Mouse (Mus musculus): Measurements from ENCODE around the gene Kif22. TPM values are rescaled to one million over a fixed set of nuclear protein-coding genes. Genes with fewer than 3 reads are reported as not detected.

Gene Kif22
- polyA plus RNA-seq, 1 experiment from 2014 or later, result 52.9 TPM

DNA sequence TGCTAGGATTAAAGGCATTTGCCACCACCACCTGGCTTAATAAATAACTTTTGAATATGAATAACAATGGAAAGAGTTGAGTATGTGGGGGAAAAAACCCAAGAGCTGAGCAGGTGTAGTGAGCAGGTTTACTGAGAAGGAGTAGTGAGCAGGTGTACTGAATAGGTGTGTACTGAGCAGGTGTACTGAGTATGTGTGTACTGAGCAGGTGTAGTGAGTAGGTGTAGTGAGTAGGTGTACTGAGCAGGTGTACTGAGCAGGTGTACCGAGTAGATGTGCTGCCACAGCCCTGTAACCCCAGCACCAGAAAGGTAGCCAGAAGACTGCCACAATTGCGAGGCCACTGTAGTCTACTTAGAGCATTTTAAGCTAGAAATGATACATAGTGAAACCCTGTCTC is 42.5 kb upstream of the Kif22 start:
- Histone ChIP-seq H3K4me2 (ENCODE audit: low read length) (no peak overlapping the region), H3K9ac (replicated peaks; ENCODE audit: low read depth, low read length) (no peak overlapping the region), H3K4me3 (replicated peaks; ENCODE audit: low read length) (no peak overlapping the region), H3K27ac (ENCODE audit: low read length) (no peak overlapping the region), H3K9me3 (ENCODE audit: control insufficient read depth, low read length) (no peaks in the 10 kb centered on the region), H3K4me1 (replicated peaks; ENCODE audit: control insufficient read depth, insufficient read depth, low read length) (0 out of 2 replicates have a peak, but pooled peaks cover 4% of the 10 kb centered on the region), H3K27me3 (replicated peaks; ENCODE audit: control insufficient read depth, insufficient read depth, low read length) (no peaks in the 10 kb centered on the region), H3K36me3 (ENCODE audit: control insufficient read depth, insufficient read depth) (no peaks in the 10 kb centered on the region)
- WGBS, result 86% methylated on average over 2 of the region's 2 CpGs
- no peak for ATAC-seq

DNA sequence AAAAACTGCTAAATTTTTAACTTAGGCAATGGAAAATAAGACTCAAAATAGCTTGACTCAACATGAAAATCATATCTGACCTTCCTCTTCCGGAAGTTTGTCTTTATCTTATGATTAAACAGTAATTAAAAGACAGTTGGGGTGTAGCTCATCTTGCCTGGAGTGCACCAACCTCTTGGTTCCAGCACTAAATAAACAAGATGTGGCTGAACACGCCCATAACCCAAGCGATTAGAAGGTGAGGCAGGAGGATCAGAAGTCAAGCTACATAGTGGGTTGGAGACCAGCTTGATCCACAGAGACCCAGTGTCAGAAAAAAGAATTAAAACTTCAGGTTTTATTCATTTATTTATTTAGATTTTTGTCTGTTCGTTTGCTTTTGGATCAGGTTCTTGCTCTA is 41.4 kb upstream of the Kif22 start:
- Histone ChIP-seq H3K9ac (replicated peaks; ENCODE audit: low read depth, low read length) (no peak overlapping the region), H3K36me3 (ENCODE audit: control insufficient read depth, insufficient read depth) (no peaks in the 10 kb centered on the region), H3K4me1 (replicated peaks; ENCODE audit: control insufficient read depth, insufficient read depth, low read length) (no peaks in the 10 kb centered on the region), H3K4me2 (ENCODE audit: low read length) (no peak overlapping the region), H3K27ac (ENCODE audit: low read length) (no peak overlapping the region), H3K27me3 (replicated peaks; ENCODE audit: control insufficient read depth, insufficient read depth, low read length) (no peaks in the 10 kb centered on the region), H3K9me3 (ENCODE audit: control insufficient read depth, low read length) (no peaks in the 10 kb centered on the region), H3K4me3 (replicated peaks; ENCODE audit: low read length) (no peak overlapping the region)
- ATAC-seq, result no peak
- 92% methylated on average over 4 of the region's 4 CpGs for WGBS

DNA sequence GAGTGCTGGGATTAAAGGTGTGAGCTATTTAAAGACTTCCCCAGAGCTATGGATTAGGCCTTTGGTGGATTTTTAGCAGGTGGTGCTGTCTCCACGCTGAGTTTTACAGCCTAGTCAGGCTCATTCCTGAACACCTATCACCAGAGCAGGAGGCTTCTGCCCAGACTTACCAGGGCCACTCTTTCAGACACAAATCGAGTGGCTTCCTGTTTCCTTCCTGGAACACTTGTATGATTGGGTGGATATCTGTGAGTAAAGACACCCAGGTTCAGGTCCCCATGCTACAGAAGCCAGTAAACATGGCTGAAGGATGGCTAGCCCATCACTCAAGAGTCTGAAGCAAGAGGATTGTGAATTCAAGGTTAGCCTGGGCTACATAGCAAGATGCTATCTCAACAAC is 40.7 kb upstream of the Kif22 start:
- Histone ChIP-seq H3K9me3 (ENCODE audit: control insufficient read depth, low read length) (no peaks in the 10 kb centered on the region), H3K27me3 (replicated peaks; ENCODE audit: control insufficient read depth, insufficient read depth, low read length) (no peaks in the 10 kb centered on the region), H3K36me3 (ENCODE audit: control insufficient read depth, insufficient read depth) (no peaks in the 10 kb centered on the region), H3K27ac (ENCODE audit: low read length) (no peak overlapping the region), H3K9ac (replicated peaks; ENCODE audit: low read depth, low read length) (no peak overlapping the region), H3K4me2 (ENCODE audit: low read length) (no peak overlapping the region), H3K4me3 (replicated peaks; ENCODE audit: low read length) (no peak overlapping the region), H3K4me1 (replicated peaks; ENCODE audit: control insufficient read depth, insufficient read depth, low read length) (no peaks in the 10 kb centered on the region)
- WGBS, result 72% methylated on average over 2 of the region's 2 CpGs
- no peak for ATAC-seq

DNA sequence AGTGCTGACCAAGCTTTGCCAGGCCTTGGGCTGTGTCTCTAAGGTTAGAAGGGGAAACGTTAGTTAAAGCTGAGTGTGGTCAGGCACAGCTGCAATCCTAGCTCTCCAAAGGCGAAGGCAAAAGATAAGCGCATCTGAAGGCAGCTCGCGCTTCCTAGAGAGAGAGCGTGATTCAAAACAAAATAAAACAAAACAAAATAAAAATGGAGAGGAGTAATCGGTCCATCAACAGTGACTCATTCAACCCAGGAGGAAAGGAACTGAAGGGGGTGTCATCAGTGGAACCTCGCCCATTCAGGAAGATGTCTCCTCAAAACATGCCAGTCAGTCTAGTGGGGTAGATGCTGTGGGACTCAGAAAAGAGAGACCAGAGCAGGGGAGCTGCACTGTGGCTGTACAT is 40.0 kb upstream of the Kif22 start:
- H3K27ac ChIP-seq (ENCODE audit: low read length), result no peak overlapping the region
- 83% methylated on average over 8 of the region's 8 CpGs for WGBS
- no peak overlapping the region for H3K4me3 ChIP-seq (replicated peaks; ENCODE audit: low read length)
- H3K9me3 ChIP-seq (ENCODE audit: control insufficient read depth, low read length), result no peaks in the 10 kb centered on the region
- H3K4me1 ChIP-seq (replicated peaks; ENCODE audit: control insufficient read depth, insufficient read depth, low read length), result no peaks in the 10 kb centered on the region
- ATAC-seq, result no peak
- H3K27me3 ChIP-seq (replicated peaks; ENCODE audit: control insufficient read depth, insufficient read depth, low read length), result no peaks in the 10 kb centered on the region
- H3K9ac ChIP-seq (replicated peaks; ENCODE audit: low read depth, low read length), result no peak overlapping the region
- H3K36me3 ChIP-seq (ENCODE audit: control insufficient read depth, insufficient read depth), result no peaks in the 10 kb centered on the region
- no peak overlapping the region for H3K4me2 ChIP-seq (ENCODE audit: low read length)

DNA sequence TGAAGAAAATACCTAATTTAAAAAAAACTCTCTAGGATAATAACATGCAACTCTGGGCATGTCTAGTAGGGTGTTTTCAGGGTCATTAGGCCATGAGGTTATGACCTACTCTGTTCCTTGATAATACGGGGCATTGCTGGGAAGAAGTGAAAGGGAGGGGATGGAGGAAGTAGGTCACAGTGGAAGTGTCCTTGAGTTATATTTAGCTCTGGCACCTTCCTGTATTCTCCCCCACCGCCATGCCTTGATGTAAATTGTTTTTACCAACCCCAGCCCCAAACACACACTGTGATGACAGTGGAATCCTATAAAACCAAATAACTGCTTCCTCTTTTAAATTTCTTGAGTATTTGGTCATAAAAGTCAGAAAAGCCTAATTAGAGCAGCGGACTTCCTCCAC is 37.8 kb upstream of the Kif22 start:
- H3K4me2 ChIP-seq (ENCODE audit: low read length), result no peak overlapping the region
- H3K4me1 ChIP-seq (replicated peaks; ENCODE audit: control insufficient read depth, insufficient read depth, low read length), result no peaks in the 10 kb centered on the region
- H3K9ac ChIP-seq (replicated peaks; ENCODE audit: low read depth, low read length), result no peak overlapping the region
- no peak for ATAC-seq
- no peaks in the 10 kb centered on the region for H3K27me3 ChIP-seq (replicated peaks; ENCODE audit: control insufficient read depth, insufficient read depth, low read length)
- no peak overlapping the region for H3K27ac ChIP-seq (ENCODE audit: low read length)
- H3K9me3 ChIP-seq (ENCODE audit: control insufficient read depth, low read length), result no peaks in the 10 kb centered on the region
- 84% methylated on average over 3 of the region's 3 CpGs for WGBS
- no peak overlapping the region for H3K4me3 ChIP-seq (replicated peaks; ENCODE audit: low read length)
- no peaks in the 10 kb centered on the region for H3K36me3 ChIP-seq (ENCODE audit: control insufficient read depth, insufficient read depth)

DNA sequence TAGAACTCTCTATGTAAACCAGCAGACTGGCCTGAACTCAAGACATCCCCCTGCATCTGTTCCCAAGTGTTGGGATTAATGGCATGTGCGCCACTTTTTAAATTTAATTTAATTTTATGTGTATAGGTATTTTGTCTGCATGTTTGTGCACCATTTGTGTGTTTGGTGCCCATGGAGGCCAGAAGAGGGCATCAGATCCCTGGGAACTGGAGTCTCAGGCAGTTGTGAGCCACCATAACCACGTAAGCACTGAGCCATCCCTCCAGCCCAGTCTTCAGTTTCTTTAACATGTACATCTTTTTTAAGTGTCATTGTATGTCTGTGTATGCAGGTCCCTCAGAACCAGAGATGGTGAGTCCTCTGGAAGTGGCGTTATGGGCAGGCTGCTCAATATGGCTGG is 35.4 kb upstream of the Kif22 start:
- WGBS, result 85% methylated on average over 3 of the region's 3 CpGs
- H3K27ac ChIP-seq (ENCODE audit: low read length), result no peak overlapping the region
- H3K9me3 ChIP-seq (ENCODE audit: control insufficient read depth, low read length), result no peaks in the 10 kb centered on the region
- H3K9ac ChIP-seq (replicated peaks; ENCODE audit: low read depth, low read length), result no peak overlapping the region
- no peak for ATAC-seq
- no peak overlapping the region for H3K4me2 ChIP-seq (ENCODE audit: low read length)
- H3K4me3 ChIP-seq (replicated peaks; ENCODE audit: low read length), result no peak overlapping the region
- H3K36me3 ChIP-seq (ENCODE audit: control insufficient read depth, insufficient read depth), result no peaks in the 10 kb centered on the region
- no peaks in the 10 kb centered on the region for H3K4me1 ChIP-seq (replicated peaks; ENCODE audit: control insufficient read depth, insufficient read depth, low read length)
- no peaks in the 10 kb centered on the region for H3K27me3 ChIP-seq (replicated peaks; ENCODE audit: control insufficient read depth, insufficient read depth, low read length)

DNA sequence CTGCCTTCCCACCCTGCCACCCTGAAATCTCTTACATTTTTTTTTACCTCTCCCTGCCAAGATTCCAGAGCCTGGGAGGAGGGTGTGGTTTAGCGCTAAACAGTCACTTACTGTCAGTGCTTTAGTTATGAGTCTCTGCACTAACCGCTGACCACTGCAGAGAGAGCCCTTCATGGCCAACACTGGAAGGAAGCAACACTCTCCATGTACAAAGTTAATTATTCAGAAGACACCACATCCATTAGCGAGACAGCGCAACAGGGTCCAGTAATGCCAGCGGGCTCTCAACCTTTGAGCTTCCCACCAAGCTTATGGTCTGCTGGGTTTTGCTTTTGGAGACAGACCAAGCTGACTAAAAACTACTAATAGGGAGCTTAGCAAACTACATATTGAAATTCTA is 33.9 kb upstream of the Kif22 start:
- Histone ChIP-seq H3K27me3 (replicated peaks; ENCODE audit: control insufficient read depth, insufficient read depth, low read length) (no peaks in the 10 kb centered on the region), H3K4me1 (replicated peaks; ENCODE audit: control insufficient read depth, insufficient read depth, low read length) (no peaks in the 10 kb centered on the region), H3K36me3 (ENCODE audit: control insufficient read depth, insufficient read depth) (no peaks in the 10 kb centered on the region), H3K4me2 (ENCODE audit: low read length) (no peak overlapping the region), H3K9ac (replicated peaks; ENCODE audit: low read depth, low read length) (no peak overlapping the region), H3K9me3 (ENCODE audit: control insufficient read depth, low read length) (no peaks in the 10 kb centered on the region), H3K4me3 (replicated peaks; ENCODE audit: low read length) (no peak overlapping the region), H3K27ac (ENCODE audit: low read length) (no peak overlapping the region)
- WGBS, result 89% methylated on average over 5 of the region's 5 CpGs
- ATAC-seq, result no peak

DNA sequence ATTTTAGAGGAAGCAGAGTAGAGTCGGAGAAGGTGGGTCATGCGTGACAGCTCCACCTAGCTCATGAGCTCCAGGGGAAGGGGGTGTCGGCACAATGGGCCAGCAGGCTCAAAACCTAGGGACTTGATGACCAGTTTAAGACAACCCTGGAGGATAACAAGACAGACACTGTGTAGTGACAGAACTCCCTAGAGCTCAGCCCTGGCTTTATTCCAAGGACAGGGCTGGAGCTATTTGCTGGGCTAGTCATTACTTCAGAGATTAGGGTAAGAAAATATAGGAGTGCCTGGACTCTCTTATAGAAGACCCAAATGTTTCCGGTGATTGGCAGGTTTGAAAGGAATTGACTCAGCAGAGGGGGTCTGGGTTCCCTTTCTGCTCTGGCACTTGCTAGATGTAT is 30.9 kb upstream of the Kif22 start:
- no peak for ATAC-seq
- H3K4me2 ChIP-seq (ENCODE audit: low read length), result no peak overlapping the region
- H3K27ac ChIP-seq (ENCODE audit: low read length), result no peak overlapping the region
- H3K4me3 ChIP-seq (replicated peaks; ENCODE audit: low read length), result no peak overlapping the region
- no peaks in the 10 kb centered on the region for H3K27me3 ChIP-seq (replicated peaks; ENCODE audit: control insufficient read depth, insufficient read depth, low read length)
- H3K9ac ChIP-seq (replicated peaks; ENCODE audit: low read depth, low read length), result no peak overlapping the region
- H3K36me3 ChIP-seq (ENCODE audit: control insufficient read depth, insufficient read depth), result no peaks in the 10 kb centered on the region
- no peaks in the 10 kb centered on the region for H3K9me3 ChIP-seq (ENCODE audit: control insufficient read depth, low read length)
- 84% methylated on average over 4 of the region's 4 CpGs for WGBS
- H3K4me1 ChIP-seq (replicated peaks; ENCODE audit: control insufficient read depth, insufficient read depth, low read length), result no peaks in the 10 kb centered on the region

DNA sequence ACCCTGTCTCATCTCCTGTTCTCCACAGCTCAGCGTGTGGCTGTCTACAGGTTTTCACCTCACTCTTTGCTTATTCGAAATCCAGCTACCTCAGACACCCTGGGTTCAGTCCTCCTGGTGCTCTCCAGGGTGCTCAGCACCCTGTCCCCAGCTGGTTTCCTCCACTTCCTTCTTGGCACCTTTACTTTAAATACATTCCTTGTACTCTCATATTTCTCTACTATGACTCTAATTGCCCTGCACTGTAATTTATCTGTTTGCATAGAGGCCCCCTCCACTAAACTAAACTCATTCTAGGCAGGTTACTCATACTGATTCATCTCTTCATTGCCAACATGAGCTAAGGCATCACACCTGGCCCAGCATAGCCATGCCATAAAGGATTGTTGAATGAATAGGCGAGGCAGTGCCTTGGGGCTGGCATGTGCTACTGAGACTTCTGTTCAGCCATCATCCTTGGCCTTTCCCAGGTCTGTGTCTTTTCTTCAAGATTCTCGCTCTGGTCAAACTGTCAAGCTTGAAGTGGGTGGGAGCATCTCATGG is 28.7 kb upstream of the Kif22 start:
- no peak for ATAC-seq
- no peaks in the 10 kb centered on the region for H3K36me3 ChIP-seq (ENCODE audit: control insufficient read depth, insufficient read depth)
- H3K27me3 ChIP-seq (replicated peaks; ENCODE audit: control insufficient read depth, insufficient read depth, low read length), result no peaks in the 10 kb centered on the region
- no peak overlapping the region for H3K4me2 ChIP-seq (ENCODE audit: low read length)
- H3K4me3 ChIP-seq (replicated peaks; ENCODE audit: low read length), result no peak overlapping the region
- H3K27ac ChIP-seq (ENCODE audit: low read length), result no peak overlapping the region
- H3K4me1 ChIP-seq (replicated peaks; ENCODE audit: control insufficient read depth, insufficient read depth, low read length), result no peaks in the 10 kb centered on the region
- no peaks in the 10 kb centered on the region for H3K9me3 ChIP-seq (ENCODE audit: control insufficient read depth, low read length)
- H3K9ac ChIP-seq (replicated peaks; ENCODE audit: low read depth, low read length), result no peak overlapping the region
- 77% methylated on average over 4 of the region's 4 CpGs for WGBS

DNA sequence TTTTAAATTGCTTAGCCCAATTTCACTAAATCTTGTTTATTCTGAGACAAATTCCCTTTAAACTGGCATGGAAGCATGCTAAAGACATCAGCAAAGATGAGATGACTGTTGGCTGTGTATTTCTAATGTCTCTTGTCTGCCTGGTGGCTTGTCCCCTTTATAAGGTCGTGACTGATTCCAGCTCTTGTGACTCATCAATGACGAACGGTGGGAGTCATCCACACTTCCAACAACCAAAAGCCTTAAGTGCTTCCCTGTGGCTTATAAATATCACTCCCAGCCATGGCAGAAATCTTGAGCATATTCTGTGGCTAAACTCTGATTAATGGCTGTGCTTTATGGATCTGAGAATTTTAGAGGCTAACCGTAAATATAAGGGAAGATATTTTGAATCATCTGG is 24.0 kb upstream of the Kif22 start:
- Histone ChIP-seq H3K27me3 (replicated peaks; ENCODE audit: control insufficient read depth, insufficient read depth, low read length) (no peaks in the 10 kb centered on the region), H3K4me2 (ENCODE audit: low read length) (no peak overlapping the region), H3K4me1 (replicated peaks; ENCODE audit: control insufficient read depth, insufficient read depth, low read length) (no peaks in the 10 kb centered on the region), H3K4me3 (replicated peaks; ENCODE audit: low read length) (no peak overlapping the region), H3K9ac (replicated peaks; ENCODE audit: low read depth, low read length) (no peak overlapping the region), H3K27ac (ENCODE audit: low read length) (no peak overlapping the region), H3K9me3 (ENCODE audit: control insufficient read depth, low read length) (no peaks in the 10 kb centered on the region; the same call in 1 of the 2 replicates), H3K36me3 (ENCODE audit: control insufficient read depth, insufficient read depth) (no peaks in the 10 kb centered on the region)
- ATAC-seq, result no peak
- 85% methylated on average over 4 of the region's 4 CpGs for WGBS

All from forebrain, embryonic 16.5 days (tissue).